Mouse (Mus musculus): ENCODE measurements around the gene Olfr866. TPM values are rescaled to one million over a fixed set of nuclear protein-coding genes. Genes with fewer than 3 reads are reported as not detected.

Gene Olfr866
- polyA plus RNA-seq (2014; fragmentation: Nextera tagmentation; extraction: Ambion mirVana), result not detected in 2 replicates

GRCm38 (mm10) chr9:20027935-20028334, at the start of gene Olfr866:
Gene Olfr866 (minus strand): TSS chr9:20028035.
- no peaks in the 10 kb centered on the region for H3K27me3 ChIP-seq (ENCODE audit: control insufficient read depth, insufficient read depth, low read length)
- H3K36me3 ChIP-seq (replicated peaks; ENCODE audit: control insufficient read depth, insufficient read depth), result no peaks in the 10 kb centered on the region
- no peak within 1 kb of the TSS for H3K9ac ChIP-seq
- no peak for DNase-seq (ENCODE audit: low spot score)
- no peak within 1 kb of the TSS for H3K27ac ChIP-seq
- H3K4me3 ChIP-seq (replicated peaks; ENCODE audit: low read length), result no peak within 1 kb of the TSS
- no peak for ATAC-seq (ENCODE audit: low FRiP score)
- WGBS, result 80% methylated on average over 2 of the region's 2 CpGs
- H3K4me1 ChIP-seq (replicated peaks; ENCODE audit: control insufficient read depth, insufficient read depth, low read length), result no peaks in the 10 kb centered on the region
- H3K4me2 ChIP-seq (replicated peaks), result no peak within 1 kb of the TSS
- H3K9me3 ChIP-seq (ENCODE audit: control insufficient read depth, low read length), result peaks cover 8% of the 10 kb centered on the region; the same call in 1 of the 2 replicates

GRCm38 (mm10) chr9:20073523-20074177, 45.8 kb upstream of the Olfr866 start:
- DNase-seq (ENCODE audit: low spot score) (no peak), ATAC-seq (ENCODE audit: low FRiP score) (no peak)
- H3K9me3 ChIP-seq (ENCODE audit: control insufficient read depth, low read length), result peaks cover 26% of the 10 kb centered on the region
- H3K27me3 ChIP-seq (ENCODE audit: control insufficient read depth, insufficient read depth, low read length), result no peaks in the 10 kb centered on the region
- no peaks in the 10 kb centered on the region for H3K4me1 ChIP-seq (replicated peaks; ENCODE audit: control insufficient read depth, insufficient read depth, low read length)
- H3K36me3 ChIP-seq (replicated peaks; ENCODE audit: control insufficient read depth, insufficient read depth), result no peaks in the 10 kb centered on the region
- WGBS, result 70% methylated on average over 7 of the region's 7 CpGs
- H3K4me3 ChIP-seq (replicated peaks; ENCODE audit: low read length), result no peak overlapping the region
- H3K27ac ChIP-seq, result no peak overlapping the region
- H3K9ac ChIP-seq, result no peak overlapping the region
- H3K4me2 ChIP-seq (replicated peaks), result no peak overlapping the region

- Histone ChIP-seq H3K4me2 (replicated peaks) (no peak overlapping the region), H3K27me3 (ENCODE audit: control insufficient read depth, insufficient read depth, low read length) (no peaks in the 10 kb centered on the region), H3K27ac (no peak overlapping the region), H3K9me3 (ENCODE audit: control insufficient read depth, low read length) (peaks cover 16% of the 10 kb centered on the region), H3K36me3 (replicated peaks; ENCODE audit: control insufficient read depth, insufficient read depth) (no peaks in the 10 kb centered on the region), H3K9ac (no peak overlapping the region), H3K4me3 (replicated peaks; ENCODE audit: low read length) (no peak overlapping the region), H3K4me1 (replicated peaks; ENCODE audit: control insufficient read depth, insufficient read depth, low read length) (no peaks in the 10 kb centered on the region)
- WGBS, result 95% methylated on average over 1 of the region's 1 CpGs
- ATAC-seq (ENCODE audit: low FRiP score) (no peak), DNase-seq (ENCODE audit: low spot score) (no peak)
These were observed 43.5 kb upstream of the Olfr866 start for GRCm38 (mm10) chr9:20071291-20071690.

- Histone ChIP-seq H3K27me3 (ENCODE audit: control insufficient read depth, insufficient read depth, low read length) (no peaks in the 10 kb centered on the region), H3K9ac (no peak overlapping the region), H3K36me3 (replicated peaks; ENCODE audit: control insufficient read depth, insufficient read depth) (no peaks in the 10 kb centered on the region), H3K9me3 (ENCODE audit: control insufficient read depth, low read length) (peaks cover 16% of the 10 kb centered on the region), H3K27ac (no peak overlapping the region), H3K4me2 (replicated peaks) (no peak overlapping the region), H3K4me1 (replicated peaks; ENCODE audit: control insufficient read depth, insufficient read depth, low read length) (no peaks in the 10 kb centered on the region), H3K4me3 (replicated peaks; ENCODE audit: low read length) (no peak overlapping the region)
- ATAC-seq (ENCODE audit: low FRiP score) (no peak), DNase-seq (ENCODE audit: low spot score) (no peak)
- 73% methylated on average over 3 of the region's 3 CpGs for WGBS
These were observed 42.4 kb upstream of the Olfr866 start for GRCm38 (mm10) chr9:20070236-20070635.

GRCm38 (mm10) chr9:20057462-20057861, 29.6 kb upstream of the Olfr866 start, which contains the start of gene Olfr867:
Gene Olfr867 (minus strand): TSS chr9:20057562.
- no peak within 1 kb of the TSS for H3K4me3 ChIP-seq (replicated peaks; ENCODE audit: low read length)
- no peak within 1 kb of the TSS for H3K9ac ChIP-seq
- no peak within 1 kb of the TSS for H3K4me2 ChIP-seq (replicated peaks)
- H3K36me3 ChIP-seq (replicated peaks; ENCODE audit: control insufficient read depth, insufficient read depth), result no peaks in the 10 kb centered on the region
- no peak for ATAC-seq (ENCODE audit: low FRiP score)
- H3K27ac ChIP-seq, result no peak within 1 kb of the TSS
- no peaks in the 10 kb centered on the region for H3K4me1 ChIP-seq (replicated peaks; ENCODE audit: control insufficient read depth, insufficient read depth, low read length)
- H3K27me3 ChIP-seq (ENCODE audit: control insufficient read depth, insufficient read depth, low read length), result no peaks in the 10 kb centered on the region
- 86% methylated on average over 1 of the region's 1 CpGs for WGBS
- DNase-seq (ENCODE audit: low spot score), result no peak
- H3K9me3 ChIP-seq (ENCODE audit: control insufficient read depth, low read length), result peaks cover 12% of the 10 kb centered on the region; the same call in 1 of the 2 replicates

GRCm38 (mm10) chr9:20047964-20048363, 20.1 kb upstream of the Olfr866 start:
- H3K9ac ChIP-seq, result no peak overlapping the region
- DNase-seq (ENCODE audit: low spot score) (no peak), ATAC-seq (ENCODE audit: low FRiP score) (no peak)
- H3K4me3 ChIP-seq (replicated peaks; ENCODE audit: low read length), result no peak overlapping the region
- H3K4me1 ChIP-seq (replicated peaks; ENCODE audit: control insufficient read depth, insufficient read depth, low read length), result no peaks in the 10 kb centered on the region
- no peaks in the 10 kb centered on the region for H3K36me3 ChIP-seq (replicated peaks; ENCODE audit: control insufficient read depth, insufficient read depth)
- no peak overlapping the region for H3K4me2 ChIP-seq (replicated peaks)
- H3K27ac ChIP-seq, result no peak overlapping the region
- no peaks in the 10 kb centered on the region for H3K27me3 ChIP-seq (ENCODE audit: control insufficient read depth, insufficient read depth, low read length)
- peaks cover 42% of the 10 kb centered on the region for H3K9me3 ChIP-seq (ENCODE audit: control insufficient read depth, low read length)
- 74% methylated on average over 3 of the region's 3 CpGs for WGBS

Small RNA genes within 50 kb of the gene (microRNA-seq; reads per million reads assigned to microRNA genes)
- not detected for gene Gm26231
- gene Gm44395, result not detected

Other genes starting within 250 kb of the Olfr866 start
- gene Olfr58, start 247.8 kb downstream of the Olfr866 start, polyA plus RNA-seq (2014; fragmentation: Nextera tagmentation; extraction: Ambion mirVana), result not detected in 2 replicates
- not detected in 2 replicates for gene Olfr859, start 223.1 kb downstream of the Olfr866 start, polyA plus RNA-seq (2014; fragmentation: Nextera tagmentation; extraction: Ambion mirVana)
- gene Olfr860, start 178.3 kb downstream of the Olfr866 start, polyA plus RNA-seq (2014; fragmentation: Nextera tagmentation; extraction: Ambion mirVana), result not detected in 2 replicates
- gene Olfr862, start 140.0 kb downstream of the Olfr866 start, polyA plus RNA-seq (2014; fragmentation: Nextera tagmentation; extraction: Ambion mirVana), result not detected in 2 replicates
- 0.17 and 0.19 TPM in 2 replicates for gene Olfr77, start 111.2 kb downstream of the Olfr866 start, polyA plus RNA-seq (2014; fragmentation: Nextera tagmentation; extraction: Ambion mirVana)
- not detected in 2 replicates for gene Olfr867, start 29.5 kb upstream of the Olfr866 start, polyA plus RNA-seq (2014; fragmentation: Nextera tagmentation; extraction: Ambion mirVana)
- not detected in 2 replicates for gene Olfr868, start 70.6 kb upstream of the Olfr866 start, polyA plus RNA-seq (2014; fragmentation: Nextera tagmentation; extraction: Ambion mirVana)
- not detected in 2 replicates for gene Olfr869, start 101.0 kb upstream of the Olfr866 start, polyA plus RNA-seq (2014; fragmentation: Nextera tagmentation; extraction: Ambion mirVana)
- gene Olfr870, start 146.0 kb upstream of the Olfr866 start, polyA plus RNA-seq (2014; fragmentation: Nextera tagmentation; extraction: Ambion mirVana), result not detected in 2 replicates
- gene Olfr871, start 184.2 kb upstream of the Olfr866 start, polyA plus RNA-seq (2014; fragmentation: Nextera tagmentation; extraction: Ambion mirVana), result not detected in 2 replicates
- not detected in 2 replicates for gene Olfr872, start 209.1 kb upstream of the Olfr866 start, polyA plus RNA-seq (2014; fragmentation: Nextera tagmentation; extraction: Ambion mirVana)